Mouse (Mus musculus): ENCODE data around the gene Mta1.

DNA sequence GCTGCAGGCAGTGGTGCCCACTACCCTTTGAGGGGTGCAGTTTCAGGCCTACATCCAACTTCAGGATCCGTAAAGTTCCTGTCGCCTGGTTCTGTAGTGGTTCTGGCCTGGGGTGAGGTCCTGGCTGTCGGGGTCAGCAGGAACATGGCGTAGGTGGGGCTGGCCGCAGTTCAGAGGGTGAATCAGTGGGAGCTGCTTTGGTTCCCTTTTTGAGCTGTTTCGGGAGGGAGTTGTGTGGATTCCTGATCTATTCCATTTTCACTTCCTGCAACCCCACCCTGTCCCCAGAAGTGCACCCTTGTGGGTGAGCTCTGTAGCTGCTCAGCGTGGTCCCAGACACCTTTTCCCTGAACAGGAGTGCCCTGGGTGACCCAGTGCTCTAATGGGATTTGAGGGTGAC lies 55.9 kb downstream of the Mta1 start:
- no peak for TF ChIP-seq CTCF (IDR thresholded peaks at IDR 0.05; ENCODE audit: control insufficient read depth, insufficient read depth, low read length)
- no peak for TF ChIP-seq POLR2A (IDR thresholded peaks at IDR 0.05; ENCODE audit: borderline replicate concordance, control insufficient read depth, low read depth, low read length)

All from bone marrow, adult 2 months (tissue).